Mouse (Mus musculus) stomach, embryonic 15.5 days (tissue): ENCODE results near the gene Tmem131l. TPM values are rescaled to one million over a fixed set of nuclear protein-coding genes. Genes with fewer than 3 reads are reported as not detected.
"Not testable (repeated sequence)": the region's sequence is repeated elsewhere in the genome, so short reads cannot be mapped to it uniquely, and the experiment has no call there.

Experiments
- ATAC-seq: fragments of 200-750 bp; cut with Nextera tagmentation; 2 replicates; pipeline ENCODE4 v1.8.0; 2017; ENCODE audit warnings: low read depth, moderate number of reproducible peaks, moderate TSS enrichment; ENCODE audit not compliant: insufficient read depth, low FRiP score
- H3K27ac ChIP-seq: fragments of 300-500 bp; sonication (generic); 2 replicates; pipeline ENCODE4 v1.5.1; 2015; ENCODE audit warnings: mild to moderate bottlenecking, inconsistent platforms
- H3K27me3 ChIP-seq: fragments of 300-500 bp; sonication (generic); replicated peaks from 2 replicates; pipeline ENCODE4 v1.6.1; 2015; ENCODE audit warnings: inconsistent platforms
- H3K36me3 ChIP-seq: fragments of 300-500 bp; sonication (generic); 2 replicates; pipeline ENCODE4 v1.6.1; 2015; ENCODE audit warnings: inconsistent platforms
- H3K4me1 ChIP-seq: fragments of 300-500 bp; sonication (generic); 2 replicates; pipeline ENCODE4 v1.6.1; 2015; ENCODE audit warnings: inconsistent platforms
- H3K4me2 ChIP-seq: fragments of 300-500 bp; sonication (generic); 2 replicates; pipeline ENCODE4 v1.6.1; 2015; ENCODE audit warnings: mild to moderate bottlenecking, inconsistent platforms
- H3K4me3 ChIP-seq: fragments of 300-500 bp; sonication (generic); replicated peaks from 2 replicates; pipeline ENCODE4 v1.5.1; 2015; ENCODE audit warnings: inconsistent platforms
- H3K9ac ChIP-seq: fragments of 300-500 bp; sonication (generic); 2 replicates; pipeline ENCODE4 v1.6.1; 2015; ENCODE audit warnings: inconsistent platforms
- H3K9me3 ChIP-seq: fragments of 300-500 bp; sonication (generic); 2 replicates; pipeline ENCODE4 v1.6.1; 2016; ENCODE audit warnings: inconsistent platforms
- WGBS: fragments of 180-500 bp; shearing (Covaris S2); methylation state at CpG from one replicate; pipeline ENCODE4 v1.1.7; 2015; 5-methylcytosine and 5-hydroxymethylcytosine counted together
- polyA plus RNA-seq: library from polyadenylated mRNA; unstranded; fragments of >200 nt; fragmentation: Nextera tagmentation; extraction: Ambion mirVana; gene quantifications from 2 replicates; pipeline ENCODE4 v1.2.1, GENCODE M21; 2015

Tmem131l gene
- polyA plus RNA-seq, 1 experiment from 2014 or later: 44.9 TPM

GRCm38 (mm10) chr3:83895811-83896210 is 144.2 kb downstream of the Tmem131l start:
- ATAC-seq: peak; percentile 2; the same call in 1 of the 2 replicates
- Histone ChIP-seq H3K4me3 (no peak overlapping the region), H3K9me3 (no peaks in the 10 kb centered on the region), H3K27ac (no peak overlapping the region), H3K4me2 (no peak overlapping the region), H3K27me3 (no peaks in the 10 kb centered on the region), H3K9ac (no peak overlapping the region), H3K4me1 (no peaks in the 10 kb centered on the region), H3K36me3 (peaks cover 23% of the 10 kb centered on the region)
- 53% methylated on average over 3 of the region's 3 CpGs for WGBS

GRCm38 (mm10) chr3:83895111-83895510 is 144.9 kb downstream of the Tmem131l start:
- H3K9ac ChIP-seq: no peak overlapping the region
- H3K36me3 ChIP-seq: peaks cover 17% of the 10 kb centered on the region
- H3K4me2 ChIP-seq: no peak overlapping the region
- H3K4me3 ChIP-seq: no peak overlapping the region
- H3K27ac ChIP-seq: no peak overlapping the region
- no peaks in the 10 kb centered on the region for H3K4me1 ChIP-seq
- ATAC-seq: no peak
- no peaks in the 10 kb centered on the region for H3K27me3 ChIP-seq
- 91% methylated on average over 5 of the region's 5 CpGs for WGBS
- H3K9me3 ChIP-seq: no peaks in the 10 kb centered on the region

GRCm38 (mm10) chr3:83885163-83885562 is 154.8 kb downstream of the Tmem131l start:
- no peak for ATAC-seq

GRCm38 (mm10) chr3:83879261-83880050 is 160.5 kb downstream of the Tmem131l start:
- not testable (repeated sequence) for H3K4me2 ChIP-seq, H3K36me3 ChIP-seq, H3K4me1 ChIP-seq, H3K9me3 ChIP-seq, H3K27ac ChIP-seq, H3K4me3 ChIP-seq, ATAC-seq, H3K9ac ChIP-seq, H3K27me3 ChIP-seq
- 84% methylated on average over 5 of the region's 5 CpGs for WGBS

More at GRCm38 (mm10) chr3:83885163-83885562, 154.8 kb downstream of the Tmem131l start:
- H3K9ac ChIP-seq: no peak overlapping the region
- H3K27me3 ChIP-seq: no peaks in the 10 kb centered on the region
- no peaks in the 10 kb centered on the region for H3K9me3 ChIP-seq
- H3K4me2 ChIP-seq: no peak overlapping the region
- 53% methylated on average over 2 of the region's 2 CpGs for WGBS
- H3K36me3 ChIP-seq: no peaks in the 10 kb centered on the region
- no peak overlapping the region for H3K4me3 ChIP-seq
- no peak overlapping the region for H3K27ac ChIP-seq
- no peaks in the 10 kb centered on the region for H3K4me1 ChIP-seq

- H3K36me3 ChIP-seq: no peaks in the 10 kb centered on the region
- WGBS: 84% methylated on average over 4 of the region's 4 CpGs
Observed at GRCm38 (mm10) chr3:83878801-83879200, 161.2 kb downstream of the Tmem131l start.

GRCm38 (mm10) chr3:83876299-83876698 is 163.7 kb downstream of the Tmem131l start:
- H3K27ac ChIP-seq: no peak overlapping the region
- 70% methylated on average over 4 of the region's 4 CpGs for WGBS
- no peaks in the 10 kb centered on the region for H3K36me3 ChIP-seq
- H3K4me2 ChIP-seq: no peak overlapping the region
- no peaks in the 10 kb centered on the region for H3K9me3 ChIP-seq
- H3K4me3 ChIP-seq: no peak overlapping the region
- no peaks in the 10 kb centered on the region for H3K27me3 ChIP-seq
- no peak overlapping the region for H3K9ac ChIP-seq
- no peak for ATAC-seq
- no peaks in the 10 kb centered on the region for H3K4me1 ChIP-seq

More at GRCm38 (mm10) chr3:83878801-83879200, 161.2 kb downstream of the Tmem131l start:
- H3K27ac ChIP-seq: no peak overlapping the region
- H3K4me1 ChIP-seq: no peaks in the 10 kb centered on the region
- H3K9ac ChIP-seq: no peak overlapping the region
- no peak overlapping the region for H3K4me3 ChIP-seq
- ATAC-seq: no peak
- H3K9me3 ChIP-seq: no peaks in the 10 kb centered on the region
- H3K27me3 ChIP-seq: no peaks in the 10 kb centered on the region
- H3K4me2 ChIP-seq: no peak overlapping the region

- not testable (repeated sequence) for H3K9me3 ChIP-seq, H3K4me3 ChIP-seq, H3K4me2 ChIP-seq, ATAC-seq, H3K4me1 ChIP-seq, H3K9ac ChIP-seq, H3K27ac ChIP-seq, H3K27me3 ChIP-seq, H3K36me3 ChIP-seq
- WGBS: 83% methylated on average over 2 of the region's 2 CpGs
Observed at GRCm38 (mm10) chr3:83875078-83875477, 164.9 kb downstream of the Tmem131l start.

- H3K4me3 ChIP-seq, H3K9ac ChIP-seq, H3K4me2 ChIP-seq, ATAC-seq, H3K36me3 ChIP-seq, H3K9me3 ChIP-seq, H3K27ac ChIP-seq, H3K4me1 ChIP-seq, H3K27me3 ChIP-seq: not testable (repeated sequence)
- 84% methylated on average over 2 of the region's 2 CpGs for WGBS
Observed at GRCm38 (mm10) chr3:83872853-83873252, 167.1 kb downstream of the Tmem131l start.

GRCm38 (mm10) chr3:83871962-83872361 is 168.0 kb downstream of the Tmem131l start:
- H3K9ac ChIP-seq, H3K9me3 ChIP-seq, H3K36me3 ChIP-seq, H3K4me3 ChIP-seq, H3K27me3 ChIP-seq, H3K4me2 ChIP-seq, ATAC-seq, H3K27ac ChIP-seq, H3K4me1 ChIP-seq: not testable (repeated sequence)
- 94% methylated on average over 4 of the region's 4 CpGs for WGBS

GRCm38 (mm10) chr3:83871559-83871958 is 168.4 kb downstream of the Tmem131l start:
- not testable (repeated sequence) for H3K36me3 ChIP-seq, ATAC-seq, H3K4me3 ChIP-seq, H3K9ac ChIP-seq, H3K9me3 ChIP-seq, H3K27me3 ChIP-seq, H3K4me1 ChIP-seq, H3K4me2 ChIP-seq, H3K27ac ChIP-seq
- 88% methylated on average over 7 of the region's 7 CpGs for WGBS

- H3K4me3 ChIP-seq: no peak overlapping the region
- H3K4me2 ChIP-seq: no peak overlapping the region
- no peaks in the 10 kb centered on the region for H3K36me3 ChIP-seq
- no peaks in the 10 kb centered on the region for H3K4me1 ChIP-seq
- WGBS: 87% methylated on average over 2 of the region's 2 CpGs
- ATAC-seq: no peak
- H3K27ac ChIP-seq: no peak overlapping the region
- H3K9ac ChIP-seq: no peak overlapping the region
- H3K9me3 ChIP-seq: no peaks in the 10 kb centered on the region
- no peaks in the 10 kb centered on the region for H3K27me3 ChIP-seq
Observed at GRCm38 (mm10) chr3:83869776-83870175, 170.2 kb downstream of the Tmem131l start.

GRCm38 (mm10) chr3:83867026-83867425 is 172.9 kb downstream of the Tmem131l start:
- not testable (repeated sequence) for H3K27me3 ChIP-seq, H3K9me3 ChIP-seq, H3K9ac ChIP-seq, H3K4me2 ChIP-seq, H3K4me3 ChIP-seq, ATAC-seq, H3K27ac ChIP-seq, H3K36me3 ChIP-seq, H3K4me1 ChIP-seq
